In the genomic region with DNA sequence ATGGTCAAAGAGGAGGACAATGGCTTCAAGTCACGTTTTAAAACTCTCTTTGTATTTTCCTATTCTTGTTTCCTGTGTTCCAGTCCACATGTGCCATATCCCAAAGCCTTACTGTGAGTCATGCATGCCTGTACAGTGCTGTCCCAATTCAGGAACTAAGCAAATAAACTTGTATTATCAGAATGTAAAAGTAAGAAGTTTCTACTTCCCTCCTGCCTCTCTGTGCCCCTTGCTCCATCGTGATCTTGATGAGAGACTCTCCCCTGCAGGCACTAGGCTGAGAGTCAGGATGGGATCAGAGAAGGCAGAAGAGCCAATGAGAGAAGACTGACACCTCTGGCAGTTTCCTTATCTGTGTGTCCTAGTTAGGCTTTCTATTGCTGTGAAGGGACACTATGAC, we compare ENCODE assay signal across 27 mouse cellular contexts. TPM values are rescaled to one million over a fixed set of nuclear protein-coding genes. Genes with fewer than 3 reads are reported as not detected.
"Had no signal": no experiment of that assay in that cellular context is flagged by ENCODE, and none has a peak within 500 bp of the region (broad histone marks: within the 10 kb centered on the region; RNA-seq: fewer than 3 reads in every experiment).

No protein-coding gene starts in this region.

- ATAC-seq: hindbrain, postnatal 0 days; intestine, embryonic 16.5 days had no signal

- DNase-seq: gastrocnemius, adult 2 months; gastrocnemius, postnatal 10 days; gastrocnemius, postnatal 25 days; heart, adult 18-20 months; heart, postnatal 14 days; heart, postnatal 36 days; kidney, adult 11 months; kidney, adult 8-10 months; kidney, postnatal 10 days; kidney, postnatal 25 days; kidney, postnatal 4 days; liver; liver, embryonic 13.5 days had no signal

- H3K4me1 ChIP-seq: hindbrain, embryonic 13.5 days; hindbrain, embryonic 15.5 days; liver, embryonic 13.5 days had no signal

- H3K27ac ChIP-seq: gastrocnemius, adult 2 months; heart, embryonic 13.5 days; heart, embryonic 15.5 days; hindbrain, embryonic 13.5 days; hindbrain, embryonic 15.5 days; hindbrain, postnatal 0 days; layer of hippocampus, adult 2 months; left cerebral cortex, adult 2 months; limb, embryonic 10.5 days; limb, embryonic 12.5 days; liver, embryonic 13.5 days had no signal

- H3K9ac ChIP-seq: heart, embryonic 13.5 days; heart, embryonic 15.5 days; hindbrain, embryonic 13.5 days; hindbrain, embryonic 15.5 days; limb, embryonic 12.5 days; liver, embryonic 13.5 days had no signal

- H3K4me2 ChIP-seq: heart, embryonic 11.5 days; heart, embryonic 13.5 days; heart, embryonic 15.5 days; hindbrain, embryonic 13.5 days; hindbrain, embryonic 15.5 days; limb, embryonic 12.5 days; liver, embryonic 11.5 days; liver, embryonic 13.5 days had no signal

- H3K4me3 ChIP-seq: gastrocnemius, adult 2 months; heart, embryonic 13.5 days; heart, embryonic 15.5 days; hindbrain, embryonic 13.5 days; hindbrain, embryonic 15.5 days; layer of hippocampus, adult 2 months; left cerebral cortex, adult 2 months; limb, embryonic 10.5 days; limb, embryonic 12.5 days; liver, embryonic 13.5 days had no signal

- H3K27me3 ChIP-seq: heart, embryonic 13.5 days; heart, embryonic 15.5 days; hindbrain, embryonic 13.5 days; hindbrain, embryonic 15.5 days; liver, embryonic 13.5 days had no signal

- H3K9me3 ChIP-seq: heart, embryonic 13.5 days; heart, embryonic 15.5 days; hindbrain, embryonic 13.5 days; hindbrain, embryonic 15.5 days; limb, embryonic 10.5 days; limb, embryonic 12.5 days; liver, embryonic 13.5 days had no signal

- H3K36me3 ChIP-seq: heart, embryonic 13.5 days; heart, embryonic 15.5 days; hindbrain, embryonic 13.5 days; hindbrain, embryonic 15.5 days; limb, embryonic 10.5 days; limb, embryonic 12.5 days; liver, embryonic 13.5 days had no signal

RNA-seq across cellular contexts. Expression of gene Corin, which starts 13.0 kb away (rescaled TPM):
- total RNA-seq: hematopoietic stem cell, adult 5-6 weeks; layer of hippocampus, postnatal 25 days had no signal
